Mouse (Mus musculus) liver, embryonic 13.5 days (tissue): ENCODE results near the gene Nfatc2. TPM values are rescaled to one million over a fixed set of nuclear protein-coding genes. Genes with fewer than 3 reads are reported as not detected.

Experiments used
- ATAC-seq: fragments of 200-750 bp; cut with Nextera tagmentation; 2 replicates; pipeline ENCODE4 v1.8.0; 2017; ENCODE audit warnings: low read depth, mild to moderate bottlenecking, moderate number of reproducible peaks, moderate library complexity
- DNase-seq: peaks from one replicate; pipeline ENCODE4 v3.0.0; 2022
- H3K27ac ChIP-seq: fragments of 300-500 bp; sonication (generic); 2 replicates; pipeline ENCODE4 v1.5.1; 2015; ENCODE audit warnings: moderate library complexity, mild to moderate bottlenecking, inconsistent platforms
- H3K27me3 ChIP-seq: fragments of 300-500 bp; sonication (generic); 2 replicates; pipeline ENCODE4 v1.6.1; 2015; ENCODE audit warnings: mild to moderate bottlenecking, inconsistent platforms
- H3K36me3 ChIP-seq: fragments of 300-500 bp; sonication (generic); 2 replicates; pipeline ENCODE4 v1.6.1; 2015; ENCODE audit warnings: mild to moderate bottlenecking, inconsistent platforms
- H3K4me1 ChIP-seq: fragments of 300-500 bp; sonication (generic); replicated peaks from 2 replicates; pipeline ENCODE4 v1.6.1; 2015; ENCODE audit warnings: inconsistent platforms
- H3K4me2 ChIP-seq: fragments of 300-500 bp; sonication (generic); 2 replicates; pipeline ENCODE4 v1.6.1; 2015; ENCODE audit warnings: inconsistent platforms, mild to moderate bottlenecking, moderate library complexity
- H3K4me3 ChIP-seq: fragments of 300-500 bp; sonication (generic); replicated peaks from 2 replicates; pipeline ENCODE4 v1.5.1; 2015; ENCODE audit warnings: mild to moderate bottlenecking, inconsistent platforms
- H3K9ac ChIP-seq: fragments of 300-500 bp; sonication (generic); 2 replicates; pipeline ENCODE4 v1.6.1; 2015; ENCODE audit warnings: mild to moderate bottlenecking, inconsistent platforms
- H3K9me3 ChIP-seq: fragments of 300-500 bp; sonication (generic); replicated peaks from 2 replicates; pipeline ENCODE4 v1.6.1; 2016; ENCODE audit warnings: inconsistent platforms
- WGBS: fragments of 180-500 bp; shearing (Covaris S2); methylation state at CpG from one replicate; pipeline ENCODE4 v1.1.7; 2015; ENCODE audit not compliant: insufficient replicate concordance; 5-methylcytosine and 5-hydroxymethylcytosine counted together
- polyA plus RNA-seq: library from polyadenylated mRNA; unstranded; fragments of >200 nt; fragmentation: Nextera tagmentation; extraction: Ambion mirVana; gene quantifications from 2 replicates; pipeline ENCODE4 v1.2.1, GENCODE M21; 2015

Nfatc2 gene
- polyA plus RNA-seq, 1 experiment from 2014 or later, result 0.21 TPM

- no peaks in the 10 kb centered on the region for H3K9me3 ChIP-seq
- 60% methylated on average over 7 of the region's 7 CpGs for WGBS
- H3K36me3 ChIP-seq, result no peaks in the 10 kb centered on the region
- ATAC-seq (no peak), DNase-seq (no peak)
- H3K27me3 ChIP-seq, result peaks cover 17% of the 10 kb centered on the region; the same call in 1 of the 2 replicates
- no peak overlapping the region for H3K9ac ChIP-seq
- peaks cover 47% of the 10 kb centered on the region for H3K4me1 ChIP-seq
- no peak overlapping the region for H3K27ac ChIP-seq
- no peak overlapping the region for H3K4me2 ChIP-seq
- no peak overlapping the region for H3K4me3 ChIP-seq
Measured at GRCm38 (mm10) chr2:168577381-168577780, 24.1 kb downstream of the Nfatc2 start.

GRCm38 (mm10) chr2:168575834-168576233 lies 25.6 kb downstream of the Nfatc2 start:
- no peak overlapping the region for H3K4me3 ChIP-seq
- WGBS, result 77% methylated on average over 5 of the region's 5 CpGs
- peaks cover 39% of the 10 kb centered on the region for H3K4me1 ChIP-seq
- DNase-seq (no peak), ATAC-seq (no peak)
- H3K4me2 ChIP-seq, result no peak overlapping the region
- H3K36me3 ChIP-seq, result no peaks in the 10 kb centered on the region
- no peak overlapping the region for H3K27ac ChIP-seq
- no peaks in the 10 kb centered on the region for H3K9me3 ChIP-seq
- peaks cover 17% of the 10 kb centered on the region; the same call in 1 of the 2 replicates for H3K27me3 ChIP-seq
- no peak overlapping the region for H3K9ac ChIP-seq

- H3K27me3 ChIP-seq, result peaks cover 13% of the 10 kb centered on the region; the same call in 1 of the 2 replicates
- no peak for DNase-seq
Measured at GRCm38 (mm10) chr2:168574934-168575333, 26.5 kb downstream of the Nfatc2 start.

GRCm38 (mm10) chr2:168573866-168574265 lies 27.6 kb downstream of the Nfatc2 start:
- H3K4me3 ChIP-seq, result no peak overlapping the region
- DNase-seq, result no peak
- ATAC-seq, result no peak
- 48% methylated on average over 3 of the region's 3 CpGs for WGBS
- H3K9ac ChIP-seq, result no peak overlapping the region
- peaks cover 3% of the 10 kb centered on the region; the same call in 1 of the 2 replicates for H3K27me3 ChIP-seq
- H3K4me1 ChIP-seq, result peaks cover 28% of the 10 kb centered on the region
- no peaks in the 10 kb centered on the region for H3K9me3 ChIP-seq
- no peak overlapping the region for H3K4me2 ChIP-seq
- H3K36me3 ChIP-seq, result no peaks in the 10 kb centered on the region
- no peak overlapping the region for H3K27ac ChIP-seq

More at GRCm38 (mm10) chr2:168574934-168575333, 26.5 kb downstream of the Nfatc2 start:
- ATAC-seq, result no peak
- no peak overlapping the region for H3K4me2 ChIP-seq
- WGBS, result 49% methylated on average over 10 of the region's 10 CpGs
- peaks cover 30% of the 10 kb centered on the region for H3K4me1 ChIP-seq
- no peak overlapping the region for H3K9ac ChIP-seq
- H3K4me3 ChIP-seq, result no peak overlapping the region
- H3K9me3 ChIP-seq, result no peaks in the 10 kb centered on the region
- H3K36me3 ChIP-seq, result no peaks in the 10 kb centered on the region
- no peak overlapping the region for H3K27ac ChIP-seq

GRCm38 (mm10) chr2:168571241-168571640 lies 30.2 kb downstream of the Nfatc2 start:
- H3K4me2 ChIP-seq, result no peak overlapping the region
- ATAC-seq (no peak), DNase-seq (no peak)
- WGBS, result 88% methylated on average over 32 of the region's 32 CpGs
- H3K4me1 ChIP-seq, result peaks cover 21% of the 10 kb centered on the region
- H3K9ac ChIP-seq, result no peak overlapping the region
- no peaks in the 10 kb centered on the region for H3K36me3 ChIP-seq
- no peak overlapping the region for H3K4me3 ChIP-seq
- H3K27me3 ChIP-seq, result no peaks in the 10 kb centered on the region
- no peaks in the 10 kb centered on the region for H3K9me3 ChIP-seq
- H3K27ac ChIP-seq, result no peak overlapping the region

GRCm38 (mm10) chr2:168565538-168566253 lies 35.8 kb downstream of the Nfatc2 start:
- Histone ChIP-seq H3K27me3 (peaks cover 19% of the 10 kb centered on the region; the same call in 1 of the 2 replicates), H3K9ac (no peak overlapping the region), H3K36me3 (no peaks in the 10 kb centered on the region), H3K4me2 (no peak overlapping the region), H3K4me3 (no peak overlapping the region), H3K9me3 (no peaks in the 10 kb centered on the region), H3K27ac (no peak overlapping the region), H3K4me1 (peaks cover 13% of the 10 kb centered on the region; the same call in 1 of the 2 replicates)
- 70% methylated on average over 19 of the region's 19 CpGs for WGBS
- ATAC-seq (no peak), DNase-seq (no peak)

GRCm38 (mm10) chr2:168563184-168563583 lies 38.3 kb downstream of the Nfatc2 start:
- peaks cover 19% of the 10 kb centered on the region; the same call in 1 of the 2 replicates for H3K27me3 ChIP-seq
- H3K4me1 ChIP-seq, result peaks cover 13% of the 10 kb centered on the region; the same call in 1 of the 2 replicates
- 6% methylated on average over 12 of the region's 12 CpGs for WGBS
- no peaks in the 10 kb centered on the region for H3K36me3 ChIP-seq
- no peaks in the 10 kb centered on the region for H3K9me3 ChIP-seq
- no peak overlapping the region for H3K4me3 ChIP-seq
- DNase-seq, result no peak
- no peak overlapping the region for H3K27ac ChIP-seq
- H3K4me2 ChIP-seq, result no peak overlapping the region
- ATAC-seq, result no peak
- H3K9ac ChIP-seq, result no peak overlapping the region

GRCm38 (mm10) chr2:168557035-168557434 lies 44.4 kb downstream of the Nfatc2 start:
- H3K4me2 ChIP-seq, result no peak overlapping the region
- no peaks in the 10 kb centered on the region for H3K36me3 ChIP-seq
- no peak for ATAC-seq
- no peak for DNase-seq
- no peak overlapping the region for H3K27ac ChIP-seq
- H3K4me1 ChIP-seq, result peaks cover 27% of the 10 kb centered on the region
- H3K4me3 ChIP-seq, result no peak overlapping the region
- 36% methylated on average over 8 of the region's 8 CpGs for WGBS
- H3K9me3 ChIP-seq, result no peaks in the 10 kb centered on the region
- H3K9ac ChIP-seq, result no peak overlapping the region
- peaks cover 54% of the 10 kb centered on the region for H3K27me3 ChIP-seq

- no peak overlapping the region for H3K9ac ChIP-seq
- no peak overlapping the region for H3K4me3 ChIP-seq
- 24% methylated on average over 23 of the region's 23 CpGs for WGBS
- DNase-seq (no peak), ATAC-seq (no peak)
- no peak overlapping the region for H3K4me2 ChIP-seq
- no peak overlapping the region for H3K27ac ChIP-seq
- peaks cover 56% of the 10 kb centered on the region for H3K27me3 ChIP-seq
- no peaks in the 10 kb centered on the region for H3K36me3 ChIP-seq
- no peaks in the 10 kb centered on the region for H3K9me3 ChIP-seq
- H3K4me1 ChIP-seq, result peaks cover 27% of the 10 kb centered on the region
Measured at GRCm38 (mm10) chr2:168555897-168556670, 45.4 kb downstream of the Nfatc2 start.

GRCm38 (mm10) chr2:168553541-168553961 lies 47.9 kb downstream of the Nfatc2 start:
- WGBS, result 3% methylated on average over 18 of the region's 18 CpGs
- no peaks in the 10 kb centered on the region for H3K36me3 ChIP-seq
- DNase-seq, result no peak
- peaks cover 27% of the 10 kb centered on the region for H3K4me1 ChIP-seq
- no peak overlapping the region for H3K9ac ChIP-seq
- H3K27me3 ChIP-seq, result peaks cover 68% of the 10 kb centered on the region
- no peak overlapping the region for H3K4me3 ChIP-seq
- no peak overlapping the region for H3K4me2 ChIP-seq
- H3K27ac ChIP-seq, result no peak overlapping the region
- 0 out of 2 replicates have a peak, but pooled peaks have one; percentile 15 for ATAC-seq
- no peaks in the 10 kb centered on the region for H3K9me3 ChIP-seq

GRCm38 (mm10) chr2:168552405-168552804 lies 49.1 kb downstream of the Nfatc2 start:
- DNase-seq (no peak), ATAC-seq (no peak)
- H3K9ac ChIP-seq, result no peak overlapping the region
- no peak overlapping the region for H3K4me3 ChIP-seq
- H3K9me3 ChIP-seq, result no peaks in the 10 kb centered on the region
- no peaks in the 10 kb centered on the region for H3K36me3 ChIP-seq
- peaks cover 67% of the 10 kb centered on the region for H3K27me3 ChIP-seq
- H3K4me2 ChIP-seq, result peak overlapping the region; percentile 23; the same call in 1 of the 2 replicates
- 25% methylated on average over 5 of the region's 5 CpGs for WGBS
- peaks cover 27% of the 10 kb centered on the region for H3K4me1 ChIP-seq
- H3K27ac ChIP-seq, result no peak overlapping the region
